Mouse (Mus musculus): ENCODE measurements around the gene H2-Q4. TPM values are rescaled to one million over a fixed set of nuclear protein-coding genes. Genes with fewer than 3 reads are reported as not detected.
"Not testable (repeated sequence)": the region's sequence is repeated elsewhere in the genome, so short reads cannot be mapped to it uniquely, and the experiment has no call there.

Gene H2-Q4
- polyA plus RNA-seq, 1 experiment from 2014 or later: 2.1 TPM

- not testable (repeated sequence) for H3K27ac ChIP-seq; H3K9me3 ChIP-seq; H3K4me3 ChIP-seq; H3K36me3 ChIP-seq; DNase-seq (ENCODE audit: low spot score); H3K4me1 ChIP-seq
- 4% methylated on average over 7 of the region's 7 CpGs for WGBS
- peaks cover 11% of the 10 kb centered on the region for H3K27me3 ChIP-seq (ENCODE audit: insufficient read depth, poor library complexity, severe bottlenecking)
Observed at GRCm38 (mm10) chr17:35389796-35390195, 10.4 kb downstream of the H2-Q4 start.

GRCm38 (mm10) chr17:35392671-35393070 is 13.3 kb downstream of the H2-Q4 start:
- peaks cover 17% of the 10 kb centered on the region for H3K27me3 ChIP-seq (ENCODE audit: insufficient read depth, poor library complexity, severe bottlenecking)
- H3K4me1 ChIP-seq; DNase-seq (ENCODE audit: low spot score); H3K9me3 ChIP-seq; H3K36me3 ChIP-seq; H3K4me3 ChIP-seq; H3K27ac ChIP-seq: not testable (repeated sequence)
- 76% methylated on average over 2 of the region's 2 CpGs for WGBS

DNA sequence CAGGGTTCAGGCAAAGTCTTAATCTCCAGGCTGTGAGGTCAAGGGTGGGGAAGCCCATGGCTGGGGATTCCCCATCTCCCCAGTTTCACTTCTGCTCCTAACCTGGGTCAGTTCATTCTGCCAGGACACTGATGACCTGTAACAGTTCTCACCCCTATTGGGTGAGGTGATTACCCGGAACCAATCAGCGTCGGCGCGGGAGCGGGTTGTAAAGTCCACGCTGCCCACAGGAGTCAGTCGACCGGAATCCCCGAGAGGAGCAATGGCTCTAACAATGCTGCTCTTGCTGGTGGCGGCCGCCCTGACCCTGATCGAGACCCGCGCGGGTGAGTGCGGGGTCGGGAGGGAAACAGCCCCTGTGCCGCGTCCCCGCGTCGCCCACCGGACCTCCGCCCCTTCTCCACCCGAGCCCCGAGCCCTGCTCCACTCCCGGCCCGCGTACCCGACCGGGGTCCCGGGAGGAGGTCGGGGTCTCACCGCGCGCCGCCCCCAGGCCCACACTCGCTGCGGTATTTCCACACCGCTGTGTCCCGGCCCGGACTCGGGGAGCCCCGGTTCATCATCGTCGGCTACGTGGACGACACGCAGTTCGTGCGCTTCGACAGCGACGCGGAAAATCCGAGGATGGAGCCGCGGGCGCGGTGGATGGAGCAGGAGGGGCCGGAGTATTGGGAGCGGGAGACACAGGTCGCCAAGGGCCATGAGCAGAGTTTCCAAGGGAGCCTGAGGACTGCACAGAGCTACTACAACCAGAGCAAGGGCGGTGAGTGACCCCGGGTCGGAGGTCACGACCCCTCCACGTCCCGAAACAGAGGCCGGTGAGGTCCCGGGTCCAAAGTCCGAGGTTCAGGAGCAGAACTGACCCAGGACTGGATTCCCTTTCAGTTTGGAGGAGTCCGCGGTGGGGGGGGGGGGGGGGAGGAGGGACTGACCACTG is 14.7 kb downstream of the H2-Q4 start:
- 4% methylated on average over 58 of the region's 75 CpGs for WGBS
- DNase-seq (ENCODE audit: low spot score); H3K9me3 ChIP-seq; H3K4me1 ChIP-seq; H3K27ac ChIP-seq; H3K36me3 ChIP-seq: not testable (repeated sequence)
- Histone ChIP-seq H3K27me3 (ENCODE audit: insufficient read depth, poor library complexity, severe bottlenecking) (peaks cover 17% of the 10 kb centered on the region), H3K4me3 (peak overlapping the region; percentile 49)

GRCm38 (mm10) chr17:35396956-35397355 is 17.5 kb downstream of the H2-Q4 start:
- H3K9me3 ChIP-seq, H3K36me3 ChIP-seq, H3K4me3 ChIP-seq, H3K4me1 ChIP-seq, H3K27ac ChIP-seq: not testable (repeated sequence)
- H3K27me3 ChIP-seq (ENCODE audit: insufficient read depth, poor library complexity, severe bottlenecking): peaks cover 17% of the 10 kb centered on the region
- DNase-seq (ENCODE audit: low spot score): peak; percentile 64
- WGBS: 69% methylated on average over 2 of the region's 2 CpGs

- H3K4me1 ChIP-seq; DNase-seq (ENCODE audit: low spot score); H3K4me3 ChIP-seq; H3K36me3 ChIP-seq; H3K27ac ChIP-seq; H3K9me3 ChIP-seq; H3K27me3 ChIP-seq (ENCODE audit: insufficient read depth, poor library complexity, severe bottlenecking): not testable (repeated sequence)
- WGBS: no CpG with 5 or more reads among the region's 1 CpGs
Observed at GRCm38 (mm10) chr17:35413057-35413456, 33.6 kb downstream of the H2-Q4 start.

DNA sequence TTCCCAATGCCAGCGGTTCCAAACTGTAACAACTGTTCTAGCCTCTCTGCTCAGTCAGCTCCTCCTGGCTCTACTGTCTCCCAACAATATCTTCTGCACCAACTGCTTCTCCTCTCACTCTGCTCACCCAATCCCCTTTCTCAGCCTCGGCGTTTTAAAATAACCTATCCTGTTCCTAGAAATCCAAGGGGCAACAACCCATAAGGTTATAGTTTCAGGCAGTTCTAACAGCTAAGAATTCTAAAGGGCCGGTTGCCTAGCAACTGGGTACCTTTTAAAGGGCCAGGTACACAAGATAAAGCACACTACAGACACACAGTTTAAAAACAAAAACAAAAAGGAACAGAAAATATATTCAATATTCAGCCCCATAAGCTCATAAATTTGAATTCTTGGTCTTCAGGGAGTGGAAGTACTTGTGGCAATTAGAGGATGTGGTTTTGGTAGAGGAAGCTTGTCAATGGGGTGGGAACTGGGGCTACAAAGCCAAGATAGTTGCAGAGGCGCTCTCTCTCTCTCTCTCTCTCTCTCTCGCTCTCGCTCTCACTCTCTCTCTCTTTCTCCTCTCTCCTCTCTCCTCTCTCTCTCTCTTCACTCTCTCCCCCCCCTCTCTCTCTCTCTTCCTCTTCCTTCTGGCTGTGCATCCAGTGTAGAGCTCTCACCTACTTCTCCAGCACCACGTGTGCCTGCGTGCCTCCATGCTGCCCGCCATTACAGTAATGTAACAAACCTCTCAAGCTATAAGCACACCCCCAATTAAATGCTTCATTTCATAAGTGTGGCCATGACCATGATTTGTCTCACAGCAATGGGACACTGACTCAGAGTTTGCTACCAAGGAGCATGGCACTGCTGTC is 36.1 kb downstream of the H2-Q4 start:
- H3K27ac ChIP-seq; H3K9me3 ChIP-seq; H3K4me3 ChIP-seq; H3K4me1 ChIP-seq; H3K36me3 ChIP-seq; DNase-seq (ENCODE audit: low spot score): not testable (repeated sequence)
- H3K27me3 ChIP-seq (ENCODE audit: insufficient read depth, poor library complexity, severe bottlenecking): peaks cover 15% of the 10 kb centered on the region; the same call in 1 of the 2 replicates
- WGBS: 80% methylated on average over 2 of the region's 10 CpGs

DNA sequence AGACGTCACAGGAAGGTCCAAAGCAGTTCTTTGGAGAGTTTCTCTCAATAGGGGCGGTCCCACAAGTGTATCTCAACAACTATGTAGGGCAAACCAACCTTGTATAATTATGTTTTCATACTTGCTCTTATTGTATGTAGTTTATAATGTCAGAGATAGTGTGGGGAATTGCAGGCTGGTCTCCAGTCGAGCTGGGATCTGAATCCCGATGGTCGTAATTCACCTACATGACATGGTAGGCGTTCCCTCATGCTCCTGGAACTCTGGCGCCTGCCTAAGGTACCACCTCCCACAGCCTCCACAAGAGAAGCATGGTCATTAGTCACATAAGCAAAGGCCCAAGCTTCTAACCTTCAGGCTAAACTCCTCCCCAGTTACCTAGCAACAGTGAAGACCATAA is 39.4 kb downstream of the H2-Q4 start:
- Histone ChIP-seq H3K27ac (no peak overlapping the region), H3K4me1 (no peaks in the 10 kb centered on the region), H3K36me3 (no peaks in the 10 kb centered on the region), H3K9me3 (no peaks in the 10 kb centered on the region), H3K4me3 (no peak overlapping the region), H3K27me3 (ENCODE audit: insufficient read depth, poor library complexity, severe bottlenecking) (peaks cover 30% of the 10 kb centered on the region)
- peak; percentile 53 for DNase-seq (ENCODE audit: low spot score)
- WGBS: 74% methylated on average over 7 of the region's 7 CpGs

DNA sequence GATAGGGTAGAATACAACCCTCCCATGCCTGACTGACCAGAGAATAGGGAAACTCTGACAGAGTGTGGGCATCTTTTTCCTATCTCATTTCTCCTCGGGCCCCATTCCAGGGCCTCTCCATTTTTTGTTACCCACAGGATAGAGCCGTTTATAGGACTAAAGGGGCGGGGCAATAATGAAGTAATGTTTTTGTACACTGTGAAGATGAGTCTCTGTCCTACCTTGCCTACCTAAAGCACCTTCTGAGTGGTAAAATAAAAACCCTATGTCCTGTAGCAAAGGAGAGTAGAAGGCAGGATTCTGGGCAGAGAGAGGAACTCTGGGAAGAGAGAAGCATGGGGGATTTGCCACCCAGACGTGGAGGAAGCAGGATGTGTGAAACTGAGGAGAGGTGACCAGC is 40.1 kb downstream of the H2-Q4 start:
- WGBS: 65% methylated on average over 4 of the region's 4 CpGs

GRCm38 (mm10) chr17:35420206-35420810 is 40.9 kb downstream of the H2-Q4 start:
- peak; percentile 70 for DNase-seq (ENCODE audit: low spot score)
- peaks cover 42% of the 10 kb centered on the region for H3K27me3 ChIP-seq (ENCODE audit: insufficient read depth, poor library complexity, severe bottlenecking)
- not testable (repeated sequence) for H3K27ac ChIP-seq, H3K36me3 ChIP-seq, H3K4me3 ChIP-seq, H3K4me1 ChIP-seq, H3K9me3 ChIP-seq
- WGBS: 14% methylated on average over 11 of the region's 11 CpGs

More for the DNA sequence above, 40.1 kb downstream of the H2-Q4 start:
- peak; percentile 46 for DNase-seq (ENCODE audit: low spot score)
- H3K36me3 ChIP-seq, H3K4me1 ChIP-seq, H3K4me3 ChIP-seq, H3K27ac ChIP-seq, H3K9me3 ChIP-seq: not testable (repeated sequence)
- peaks cover 35% of the 10 kb centered on the region for H3K27me3 ChIP-seq (ENCODE audit: insufficient read depth, poor library complexity, severe bottlenecking)

DNA sequence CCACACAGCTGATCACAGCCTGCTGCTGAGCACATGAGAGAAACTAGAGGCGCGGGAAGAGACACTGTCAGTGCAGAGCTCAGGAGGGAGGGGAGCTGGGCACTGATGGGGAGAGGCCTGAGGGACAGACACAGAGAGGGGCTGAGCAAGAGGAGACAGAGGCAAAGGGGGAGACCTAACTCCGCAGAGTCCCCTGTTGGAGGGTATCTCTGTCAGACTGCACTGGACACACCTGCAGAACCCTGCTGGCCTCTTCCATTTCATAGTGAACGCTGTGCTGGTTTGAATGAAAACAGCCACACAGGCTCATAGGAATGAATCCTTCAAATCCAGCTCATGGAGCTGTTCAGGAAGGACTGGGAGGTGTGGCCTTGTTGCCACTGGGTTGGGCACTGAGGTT is 41.9 kb downstream of the H2-Q4 start:
- Histone ChIP-seq H3K4me1 (peaks cover 12% of the 10 kb centered on the region), H3K27me3 (ENCODE audit: insufficient read depth, poor library complexity, severe bottlenecking) (peaks cover 52% of the 10 kb centered on the region)
- not testable (repeated sequence) for H3K27ac ChIP-seq, H3K36me3 ChIP-seq, H3K4me3 ChIP-seq, H3K9me3 ChIP-seq
- 87% methylated on average over 4 of the region's 4 CpGs for WGBS
- peak; percentile 74 for DNase-seq (ENCODE audit: low spot score)

- peak; percentile 50 for DNase-seq (ENCODE audit: low spot score)
- Histone ChIP-seq H3K27me3 (ENCODE audit: insufficient read depth, poor library complexity, severe bottlenecking) (peaks cover 55% of the 10 kb centered on the region), H3K4me1 (peaks cover 12% of the 10 kb centered on the region)
- not testable (repeated sequence) for H3K9me3 ChIP-seq, H3K36me3 ChIP-seq, H3K4me3 ChIP-seq, H3K27ac ChIP-seq
- 86% methylated on average over 5 of the region's 5 CpGs for WGBS
Observed at GRCm38 (mm10) chr17:35422360-35422759, 42.9 kb downstream of the H2-Q4 start.

- not testable (repeated sequence) for DNase-seq (ENCODE audit: low spot score); H3K36me3 ChIP-seq; H3K4me3 ChIP-seq; H3K27ac ChIP-seq; H3K9me3 ChIP-seq
- 60% methylated on average over 3 of the region's 3 CpGs for WGBS
- H3K27me3 ChIP-seq (ENCODE audit: insufficient read depth, poor library complexity, severe bottlenecking): peaks cover 59% of the 10 kb centered on the region
- H3K4me1 ChIP-seq: peaks cover 12% of the 10 kb centered on the region
Observed at GRCm38 (mm10) chr17:35423131-35423810, 43.9 kb downstream of the H2-Q4 start.
